Comparison of ENCODE assay signal across 8 mouse cellular contexts in the genomic region with DNA sequence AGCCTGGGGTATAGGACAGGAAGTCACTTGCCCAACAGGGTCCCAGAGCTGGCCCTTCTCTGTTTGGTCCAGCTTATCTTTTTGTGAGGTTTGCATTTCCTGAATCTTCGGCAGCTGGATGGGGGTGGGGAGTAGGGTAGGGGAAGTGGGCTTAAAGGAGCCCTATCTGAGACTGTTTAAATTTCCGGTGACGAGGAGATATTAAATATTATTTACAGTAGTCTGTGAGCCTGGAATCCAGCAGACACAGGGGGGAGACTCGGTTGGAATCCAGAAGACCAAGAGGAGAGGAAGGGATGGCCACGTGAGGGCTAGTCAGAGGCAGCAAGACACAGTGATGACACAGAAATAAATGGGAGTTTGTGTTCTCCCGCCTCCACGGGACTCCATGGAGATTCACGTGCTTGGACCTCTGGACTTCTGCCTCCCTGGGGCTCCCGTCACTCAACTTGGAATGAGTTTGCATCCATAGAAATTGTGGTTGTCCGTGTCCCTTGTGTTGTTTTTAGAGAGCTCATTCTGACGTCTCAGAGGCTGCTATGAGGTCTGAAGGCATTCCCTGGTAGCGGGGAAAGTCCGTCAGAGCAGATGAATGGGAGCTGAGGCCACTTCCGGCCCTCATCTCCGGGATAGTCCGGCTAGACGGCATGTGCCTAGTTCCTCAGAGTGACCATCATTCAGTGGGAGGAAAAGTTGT.
DNase-seq lines count a peak whose midpoint lies in the region; ATAC-seq and TF ChIP-seq lines count a peak whose summit lies in the region.
"Had no signal": no experiment of that assay in that cellular context is flagged by ENCODE, and none has a peak within 500 bp of the region (broad histone marks: within the 10 kb centered on the region; RNA-seq: fewer than 3 reads in every experiment).

No protein-coding gene starts in this region.

- peak overlapping the region; percentile 31 for H3K4me3 ChIP-seq in bone marrow macrophage, adult 2 months (ENCODE audit: insufficient read depth, low read length)
- no peak overlapping the region for H3K4me3 ChIP-seq in embryonic fibroblast, embryonic 13.5 days (ENCODE audit: insufficient read depth, low read length)
- H3K4me3 ChIP-seq in kidney, adult 2 months (ENCODE audit: insufficient read depth, low read depth, low read length): no peak overlapping the region
- no peak overlapping the region for H3K4me3 ChIP-seq in hindbrain, embryonic 16.5 days (ENCODE audit: low read length)
- H3K4me3 ChIP-seq: midbrain, embryonic 15.5 days had no signal

- H3K36me3 ChIP-seq in kidney, adult 2 months (ENCODE audit: control insufficient read depth, insufficient read depth, low read length): no peaks in the 10 kb centered on the region
- no peaks in the 10 kb centered on the region for H3K36me3 ChIP-seq in hindbrain, embryonic 16.5 days (ENCODE audit: control insufficient read depth, insufficient read depth, low read length)
- H3K36me3 ChIP-seq: midbrain, embryonic 15.5 days had no signal

- ATAC-seq in hindbrain, embryonic 16.5 days: no peak
- ATAC-seq: midbrain, embryonic 15.5 days had no signal

- no peaks in the 10 kb centered on the region for H3K27me3 ChIP-seq in kidney, adult 2 months (replicated peaks; ENCODE audit: control insufficient read depth, insufficient read depth, low read length)
- no peaks in the 10 kb centered on the region for H3K27me3 ChIP-seq in hindbrain, embryonic 16.5 days (replicated peaks; ENCODE audit: control insufficient read depth, insufficient read depth, low read length)
- H3K27me3 ChIP-seq: midbrain, embryonic 15.5 days had no signal

- no peak for TF ChIP-seq POLR2A in bone marrow macrophage, adult 2 months (IDR thresholded peaks at IDR 0.05; ENCODE audit: borderline replicate concordance, low read depth, low read length)
- TF ChIP-seq POLR2A in embryonic fibroblast, embryonic 13.5 days (IDR thresholded peaks at IDR 0.05; ENCODE audit: low read depth, low read length): no peak
- no peak for TF ChIP-seq POLR2A in kidney, adult 2 months (IDR thresholded peaks at IDR 0.05; ENCODE audit: low read depth, low read length)

- DNase-seq in kidney, adult 2 months: peak; percentile 65
- DNase-seq in lung, postnatal 10 days: peak; percentile 55
- no peak for DNase-seq in frontal cortex, postnatal 36 days (ENCODE audit: low spot score in 2 of 2)
- no peak for DNase-seq in layer of hippocampus, postnatal 25 days (ENCODE audit: extremely low spot score in 1 of 2, low spot score in 1 of 2)

- no peaks in the 10 kb centered on the region for H3K9me3 ChIP-seq in hindbrain, embryonic 16.5 days (ENCODE audit: control insufficient read depth, low read length)
- H3K9me3 ChIP-seq: midbrain, embryonic 15.5 days had no signal

- H3K4me2 ChIP-seq in hindbrain, embryonic 16.5 days (ENCODE audit: low read length): no peak overlapping the region
- H3K4me2 ChIP-seq: midbrain, embryonic 15.5 days had no signal

- 52% methylated on average over 17 of the region's 17 CpGs for WGBS in kidney, adult 2 months
- WGBS in hindbrain, embryonic 16.5 days: 72% methylated on average over 17 of the region's 17 CpGs

- H3K9ac ChIP-seq in hindbrain, embryonic 16.5 days (ENCODE audit: low read depth, low read length): no peak overlapping the region
- H3K9ac ChIP-seq: midbrain, embryonic 15.5 days had no signal

- peak overlapping the region; percentile 84 for H3K27ac ChIP-seq in bone marrow macrophage, adult 2 months (ENCODE audit: insufficient read depth, low read depth, low read length)
- peak overlapping the region; percentile 83 for H3K27ac ChIP-seq in embryonic fibroblast, embryonic 13.5 days (ENCODE audit: insufficient read depth, low read length)
- H3K27ac ChIP-seq in kidney, adult 2 months (ENCODE audit: insufficient read depth, low read depth, low read length): peak overlapping the region; percentile 81
- no peak overlapping the region for H3K27ac ChIP-seq in hindbrain, embryonic 16.5 days (ENCODE audit: low read depth, low read length)
- H3K27ac ChIP-seq: midbrain, embryonic 15.5 days had no signal

- peaks cover 31% of the 10 kb centered on the region for H3K4me1 ChIP-seq in bone marrow macrophage, adult 2 months (ENCODE audit: control insufficient read depth, insufficient read depth, low read length)
- peaks cover 17% of the 10 kb centered on the region for H3K4me1 ChIP-seq in embryonic fibroblast, embryonic 13.5 days (ENCODE audit: control insufficient read depth, insufficient read depth, low read length)
- no peaks in the 10 kb centered on the region for H3K4me1 ChIP-seq in kidney, adult 2 months (ENCODE audit: control insufficient read depth, insufficient read depth, low read length)
- H3K4me1 ChIP-seq in hindbrain, embryonic 16.5 days (ENCODE audit: control insufficient read depth, insufficient read depth, low read depth, low read length): no peaks in the 10 kb centered on the region

- no peak for TF ChIP-seq CTCF in bone marrow macrophage, adult 2 months (IDR thresholded peaks at IDR 0.05; ENCODE audit: low read depth, low read length)
- no peak for TF ChIP-seq CTCF in embryonic fibroblast, embryonic 13.5 days (IDR thresholded peaks at IDR 0.05; ENCODE audit: borderline replicate concordance, insufficient read depth, low read length)
- TF ChIP-seq CTCF in kidney, adult 2 months (conservative IDR thresholded peaks at IDR 0.05; ENCODE audit: insufficient read depth, insufficient read length, low read depth, low read length): no peak

Comparison
In these comparisons a context has a peak if more than half of its experiments do, and no peak if none do; other contexts are left out.
1. DNase-seq: peak in kidney, adult 2 months (single experiment) and lung, postnatal 10 days (single experiment); none in frontal cortex, postnatal 36 days (0 of 2) and layer of hippocampus, postnatal 25 days (0 of 2).